Mouse (Mus musculus): ENCODE results near the gene Fat1. TPM values are rescaled to one million over a fixed set of nuclear protein-coding genes. Genes with fewer than 3 reads are reported as not detected.
A peak's percentile ranks its signal among the peaks of the same experiment; 100 is the strongest.

The Fat1 gene
- total RNA-seq, 2 experiments from 2014 or later = 30.9 to 35.8 TPM

DNA sequence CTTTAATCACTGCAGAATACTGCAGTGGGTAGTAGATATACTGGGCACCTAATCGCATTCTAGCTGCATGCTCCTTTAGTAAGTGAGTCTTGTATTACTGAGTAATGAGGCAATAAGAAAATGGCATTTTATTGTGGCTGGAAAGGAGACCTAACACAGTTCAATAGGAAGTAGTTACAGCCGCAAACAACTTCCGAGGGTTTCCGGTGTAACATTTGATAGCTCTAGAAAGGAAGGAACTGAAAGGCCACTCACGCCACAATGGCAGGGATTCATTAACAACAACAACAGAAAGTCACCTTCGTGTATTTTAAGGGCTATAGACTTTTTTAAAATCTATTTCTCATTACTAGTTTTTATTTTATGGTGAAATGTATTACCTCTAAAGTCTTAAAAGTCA is 62.6 kb downstream of the Fat1 start:
- DNase-seq (ENCODE audit: low spot score in 2 of 2) = no peak
- intact Hi-C loops (cut with DNase I) = no loop called here

DNA sequence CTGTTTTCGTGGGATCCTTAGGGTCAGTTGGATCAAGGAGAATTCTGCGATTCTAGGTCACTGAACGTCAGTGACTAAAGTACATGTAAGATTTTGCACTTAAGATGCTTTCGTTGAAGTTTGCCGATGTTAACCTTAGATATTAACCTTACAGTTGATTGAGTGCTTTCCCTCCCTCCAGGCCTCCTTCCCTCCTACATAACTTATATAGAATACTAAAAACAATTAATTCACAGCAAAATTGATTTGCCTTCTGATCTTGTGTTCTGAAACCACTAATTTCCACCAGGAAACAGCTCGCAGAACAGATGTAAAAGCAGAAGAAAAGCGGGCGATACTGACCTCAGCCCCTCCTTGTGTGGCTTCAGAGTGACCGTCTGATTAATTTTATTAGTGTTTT is 63.0 kb downstream of the Fat1 start:
- intact Hi-C loops (cut with DNase I) = no loop called here
- no peak for DNase-seq (ENCODE audit: low spot score in 2 of 2)

- peak; percentile 49 to 60 for DNase-seq (ENCODE audit: low spot score in 2 of 2)
- intact Hi-C loops (cut with DNase I) = no loop called here
Observed at GRCm38 (mm10) chr8:44998681-44999277, 63.5 kb downstream of the Fat1 start.

GRCm38 (mm10) chr8:45001577-45002197 is 66.4 kb downstream of the Fat1 start:
- intact Hi-C loops (cut with DNase I) = no loop called here
- DNase-seq (ENCODE audit: low spot score in 2 of 2) = no peak

- intact Hi-C loops (cut with DNase I) = no loop called here
- DNase-seq (ENCODE audit: low spot score in 2 of 2) = no peak
Observed at GRCm38 (mm10) chr8:45002686-45003085, 67.4 kb downstream of the Fat1 start.

DNA sequence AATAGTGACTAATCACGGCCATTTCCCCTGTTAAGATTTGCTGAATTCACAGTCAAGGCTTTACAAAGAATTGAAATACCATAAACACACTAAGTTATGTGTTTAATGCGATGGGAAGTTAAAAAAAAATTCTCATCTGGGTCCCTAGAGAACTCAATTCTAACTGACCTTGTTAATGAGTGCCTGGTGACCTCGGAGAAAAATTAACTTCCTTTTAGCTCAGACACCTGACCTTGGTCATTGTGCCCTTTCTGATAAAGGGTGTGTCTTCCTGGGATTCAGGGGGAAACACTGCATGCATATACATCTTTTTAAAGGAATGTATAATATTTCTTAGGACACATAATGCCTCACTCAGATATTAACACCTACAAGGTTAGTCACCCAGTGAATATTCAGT is 68.8 kb downstream of the Fat1 start:
- intact Hi-C loops (cut with DNase I) = no loop called here
- no peak for DNase-seq (ENCODE audit: low spot score in 2 of 2)

DNA sequence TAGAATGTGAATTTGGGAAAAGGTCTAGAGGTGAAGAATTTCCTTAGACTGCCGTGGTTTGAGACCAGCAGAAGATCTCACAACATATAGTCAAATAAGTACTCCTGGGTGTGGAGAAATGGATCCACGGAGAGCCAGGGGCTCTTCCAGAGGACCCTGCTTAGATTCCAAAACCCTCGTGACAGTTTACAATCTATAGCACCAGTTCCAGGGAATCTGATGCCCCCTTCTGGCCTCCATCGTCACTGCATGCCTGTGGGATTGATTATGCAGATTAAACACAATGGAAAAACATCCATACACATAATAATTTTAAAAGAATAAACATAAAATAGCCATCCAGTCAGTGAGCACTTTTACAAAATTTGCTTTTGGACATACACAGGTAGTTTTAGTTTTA is 75.4 kb downstream of the Fat1 start:
- DNase-seq (ENCODE audit: low spot score in 2 of 2) = peak; percentile 39 to 58

DNA sequence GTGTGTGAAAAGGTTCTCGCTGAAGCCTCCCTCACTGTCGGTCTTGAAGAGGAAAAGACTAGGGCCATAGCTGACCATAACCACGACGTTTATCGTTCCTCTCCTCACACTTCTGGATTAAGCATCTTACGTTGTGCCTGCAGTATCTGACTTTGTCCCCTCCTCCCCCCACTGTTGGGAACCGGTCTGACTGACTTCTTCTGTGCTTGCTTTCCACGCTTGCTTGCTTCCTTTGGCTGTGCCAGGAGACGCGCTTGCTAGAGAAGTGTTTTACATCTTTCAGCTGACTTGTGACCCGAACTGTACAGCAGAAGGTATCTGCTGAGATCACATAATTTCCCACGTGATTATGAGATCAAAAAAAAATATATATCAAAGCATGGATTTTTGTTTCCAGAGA is 76.5 kb downstream of the Fat1 start:
- intact Hi-C loops (cut with DNase I) = no loop called here
- no peak for DNase-seq (ENCODE audit: low spot score in 2 of 2)

More for the DNA sequence above, 75.4 kb downstream of the Fat1 start:
- intact Hi-C loops (cut with DNase I) = no loop called here

DNA sequence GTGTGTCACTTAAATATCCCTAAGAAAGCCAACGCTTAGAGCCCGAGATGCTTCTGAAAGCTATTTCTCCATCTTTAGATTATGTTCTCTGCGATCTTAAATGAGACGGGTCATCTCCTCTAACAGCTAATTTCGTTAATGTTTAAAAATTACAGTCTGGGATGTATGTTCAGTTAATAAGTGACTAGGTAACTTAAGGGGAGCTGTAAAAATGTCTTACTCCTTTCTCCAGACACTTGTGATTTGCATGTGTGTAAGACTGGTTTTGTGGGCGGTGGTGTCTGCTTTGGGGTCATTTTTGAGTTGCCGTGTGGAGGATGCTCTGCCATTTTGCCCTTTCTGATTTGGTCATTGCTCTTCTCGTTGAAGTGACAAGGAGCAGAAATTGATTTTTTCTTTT is 78.6 kb downstream of the Fat1 start:
- DNase-seq (ENCODE audit: low spot score in 2 of 2) = no peak
- intact Hi-C loops (cut with DNase I) = no loop called here

GRCm38 (mm10) chr8:45014498-45015067 is 79.3 kb downstream of the Fat1 start:
- intact Hi-C loops (cut with DNase I) = no loop called here
- no peak for DNase-seq (ENCODE audit: low spot score in 2 of 2)

- intact Hi-C loops (cut with DNase I) = no loop called here
Observed at GRCm38 (mm10) chr8:45015876-45016275, 80.6 kb downstream of the Fat1 start.

GRCm38 (mm10) chr8:45019241-45019640 is 84.0 kb downstream of the Fat1 start:
- intact Hi-C loops (cut with DNase I) = no loop called here
- no peak for DNase-seq (ENCODE audit: low spot score in 2 of 2)

More at GRCm38 (mm10) chr8:45015876-45016275, 80.6 kb downstream of the Fat1 start:
- DNase-seq (ENCODE audit: low spot score in 2 of 2) = no peak

DNA sequence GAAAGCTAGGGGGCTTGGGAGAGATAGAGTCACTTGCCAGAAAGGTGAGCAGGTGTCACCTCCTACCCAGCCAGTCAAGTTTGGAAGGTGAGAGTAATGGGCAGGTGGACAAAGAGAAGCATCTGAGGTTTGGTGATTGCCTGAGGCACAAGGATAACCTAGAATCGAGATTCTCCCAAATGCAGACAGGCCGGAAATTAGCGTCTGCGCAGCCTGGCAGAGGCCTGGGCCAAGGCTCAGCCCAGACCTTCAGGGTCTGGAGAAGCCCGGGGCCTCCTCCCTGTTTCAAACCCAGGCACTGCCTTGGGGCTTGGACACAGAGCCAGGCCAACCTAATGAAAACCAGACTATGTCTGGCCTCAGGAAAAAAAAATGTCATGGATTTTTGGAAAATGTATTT is 85.9 kb downstream of the Fat1 start:
- intact Hi-C loops (cut with DNase I) = no loop called here
- DNase-seq (ENCODE audit: low spot score in 2 of 2) = no peak

GRCm38 (mm10) chr8:45021911-45022665 is 86.8 kb downstream of the Fat1 start:
- DNase-seq (ENCODE audit: low spot score in 2 of 2) = peak; percentile 56 to 90
- intact Hi-C loops (cut with DNase I) = no loop called here

DNA sequence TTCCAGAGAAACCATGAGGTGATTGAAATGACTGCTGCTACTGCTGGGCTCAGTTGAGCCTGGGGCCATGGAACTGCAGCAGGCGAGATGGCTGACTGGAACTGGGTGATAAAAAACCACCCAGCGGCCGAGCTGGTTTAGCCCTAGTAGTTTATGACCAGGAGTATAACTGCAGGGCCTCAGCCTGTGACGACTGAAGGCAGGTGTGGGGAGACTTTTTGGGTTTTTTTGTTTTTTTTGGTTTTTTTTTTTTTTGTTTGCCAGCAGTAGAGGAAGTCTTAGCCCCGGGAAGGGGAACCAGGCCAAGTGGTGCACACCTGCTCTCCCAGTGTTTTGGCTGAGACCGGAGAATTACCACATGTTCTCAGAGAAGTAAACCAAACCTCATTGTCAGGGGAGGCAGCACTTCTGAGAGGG is 92.8 kb downstream of the Fat1 start:
- intact Hi-C loops (cut with DNase I) = no loop called here
- no peak for DNase-seq (ENCODE audit: low spot score in 2 of 2)

GRCm38 (mm10) chr8:45038350-45038749 is 103.1 kb downstream of the Fat1 start:
- intact Hi-C loops (cut with DNase I) = no loop called here

DNA sequence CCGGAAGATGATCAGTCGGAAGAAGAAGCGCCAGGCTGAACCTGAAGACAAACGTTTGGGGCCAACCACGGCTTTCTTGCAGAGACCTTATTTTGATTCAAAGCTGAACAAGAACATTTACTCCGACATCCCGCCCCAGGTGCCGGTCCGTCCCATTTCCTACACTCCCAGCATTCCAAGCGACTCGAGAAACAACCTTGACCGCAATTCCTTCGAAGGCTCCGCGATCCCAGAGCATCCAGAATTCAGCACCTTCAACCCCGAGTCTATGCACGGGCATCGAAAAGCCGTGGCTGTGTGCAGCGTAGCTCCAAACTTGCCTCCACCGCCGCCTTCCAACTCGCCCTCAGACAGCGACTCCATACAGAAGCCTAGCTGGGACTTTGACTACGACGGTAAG is 108.9 kb downstream of the Fat1 start:
- no peak for DNase-seq (ENCODE audit: low spot score in 2 of 2)
- intact Hi-C loops (cut with DNase I) = no loop called here

More at GRCm38 (mm10) chr8:45038350-45038749, 103.1 kb downstream of the Fat1 start:
- DNase-seq (ENCODE audit: low spot score in 2 of 2) = no peak

GRCm38 (mm10) chr8:45050451-45050850 is 115.2 kb downstream of the Fat1 start:
- DNase-seq (ENCODE audit: low spot score in 2 of 2) = no peak
- intact Hi-C loops (cut with DNase I) = no loop called here

GRCm38 (mm10) chr8:45051236-45051635 is 116.0 kb downstream of the Fat1 start:
- intact Hi-C loops (cut with DNase I) = no loop called here

GRCm38 (mm10) chr8:45052205-45052604 is 117.0 kb downstream of the Fat1 start:
- no peak for DNase-seq (ENCODE audit: low spot score in 2 of 2)
- intact Hi-C loops (cut with DNase I) = no loop called here

More at GRCm38 (mm10) chr8:45051236-45051635, 116.0 kb downstream of the Fat1 start:
- DNase-seq (ENCODE audit: low spot score in 2 of 2) = no peak

Measured in left cerebral cortex, postnatal 25 days (tissue).